Mouse (Mus musculus) c-Kit-negative CD71-positive TER-119-positive erythroid progenitor cells, embryonic 14.5 days (primary cell): ENCODE measurements at regions not wholly inside any gene's neighbourhood (a gene's known extent, or its start where the extent isn't known, plus 50 kb on each side); places are given as distances from the start of the nearest gene placed in this dataset.

Source experiments
- DNase-seq: peaks from one replicate; pipeline ENCODE4 v3.0.0-alpha.2; 2013; ENCODE audit warnings: low read depth, low spot score

- DNase-seq, result no peak
Measured at GRCm38 (mm10) chr8:77850523-77850922, 126.3 kb upstream of the Ednra start.

- no peak for DNase-seq
Measured at GRCm38 (mm10) chr8:77870264-77870663, 146.0 kb upstream of the Ednra start.

GRCm38 (mm10) chr8:77872771-77873170 is 148.5 kb upstream of the Ednra start:
- no peak for DNase-seq

- DNase-seq, result no peak
Measured at GRCm38 (mm10) chr8:77919776-77920175, 195.5 kb upstream of the Ednra start.

GRCm38 (mm10) chr8:77921868-77922267 is 197.6 kb upstream of the Ednra start:
- no peak for DNase-seq

GRCm38 (mm10) chr8:77947702-77948101 is 223.4 kb upstream of the Ednra start:
- DNase-seq, result no peak

- no peak for DNase-seq
Measured at GRCm38 (mm10) chr8:77949640-77950039, 225.4 kb upstream of the Ednra start.

GRCm38 (mm10) chr8:77958814-77959372 is 234.6 kb upstream of the Ednra start:
- no peak for DNase-seq

- no peak for DNase-seq
Measured at GRCm38 (mm10) chr8:77963102-77963698, 238.9 kb upstream of the Ednra start.

GRCm38 (mm10) chr8:77970378-77970777 is 242.7 kb upstream of the Ttc29 start:
- DNase-seq, result no peak

GRCm38 (mm10) chr8:77973714-77974113 is 239.4 kb upstream of the Ttc29 start:
- no peak for DNase-seq

- no peak for DNase-seq
Measured at GRCm38 (mm10) chr8:77979106-77979505, 234.0 kb upstream of the Ttc29 start.

- DNase-seq, result no peak
Measured at GRCm38 (mm10) chr8:77980701-77981100, 232.4 kb upstream of the Ttc29 start.

- DNase-seq, result no peak
Measured at GRCm38 (mm10) chr8:77982031-77982430, 231.1 kb upstream of the Ttc29 start.

GRCm38 (mm10) chr8:77983476-77983875 is 229.6 kb upstream of the Ttc29 start:
- DNase-seq, result no peak

GRCm38 (mm10) chr8:77987237-77987636 is 225.9 kb upstream of the Ttc29 start:
- DNase-seq, result no peak

GRCm38 (mm10) chr8:77988291-77989056 is 224.6 kb upstream of the Ttc29 start:
- DNase-seq, result no peak

- no peak for DNase-seq
Measured at GRCm38 (mm10) chr8:77991050-77991449, 222.0 kb upstream of the Ttc29 start.

- no peak for DNase-seq
Measured at GRCm38 (mm10) chr8:78000303-78000702, 212.8 kb upstream of the Ttc29 start.

GRCm38 (mm10) chr8:78001656-78002055 is 211.4 kb upstream of the Ttc29 start:
- no peak for DNase-seq

- no peak for DNase-seq
Measured at GRCm38 (mm10) chr8:78002071-78002470, 211.0 kb upstream of the Ttc29 start.

GRCm38 (mm10) chr8:78003888-78004543 is 209.1 kb upstream of the Ttc29 start:
- DNase-seq, result peak; percentile 5
